Mouse (Mus musculus): ENCODE data around the gene Cops7a. TPM values are rescaled to one million over a fixed set of nuclear protein-coding genes. Genes with fewer than 3 reads are reported as not detected.

Cops7a gene
- polyA plus RNA-seq (2014; fragmentation: Nextera tagmentation; extraction: Ambion mirVana): 111 and 122 TPM in 2 replicates

GRCm38 (mm10) chr6:124965088-124965719 is at the start of gene Cops7a:
TSS of gene Cops7a (minus strand) at chr6:124965538.
- Histone ChIP-seq H3K27me3 (ENCODE audit: control insufficient read depth, insufficient read depth, low read length) (no peaks in the 10 kb centered on the region), H3K9me3 (ENCODE audit: control insufficient read depth, low read length) (no peaks in the 10 kb centered on the region), H3K4me3 (ENCODE audit: low read depth, low read length) (peak within 1 kb of the TSS; percentile 78), H3K4me1 (replicated peaks; ENCODE audit: control insufficient read depth, insufficient read depth, low read length) (peaks cover 7% of the 10 kb centered on the region; the same call in 1 of the 2 replicates), H3K27ac (ENCODE audit: low read depth, low read length) (peak within 1 kb of the TSS; percentile 83), H3K36me3 (ENCODE audit: control insufficient read depth, insufficient read depth, low read length) (peaks cover 3% of the 10 kb centered on the region; the same call in 1 of the 2 replicates), H3K9ac (ENCODE audit: low read length) (peak within 1 kb of the TSS; percentile 95), H3K4me2 (ENCODE audit: low read depth, low read length, severe bottlenecking) (peak within 1 kb of the TSS; percentile 92)
- ATAC-seq (replicated peaks; ENCODE audit: low FRiP score) (peak; percentile 96), DNase-seq (ENCODE audit: low spot score) (peak; percentile 97)
- WGBS: under 1% methylated on average over 68 of the region's 68 CpGs

GRCm38 (mm10) chr6:125009181-125010073 is 44.1 kb upstream of the Cops7a start:
- 1% methylated on average over 68 of the region's 78 CpGs for WGBS
- peak; percentile 85 for ATAC-seq (replicated peaks; ENCODE audit: low FRiP score)

GRCm38 (mm10) chr6:125009129-125009180 is 43.6 kb upstream of the Cops7a start, which contains the start of gene Zfp384:
TSS of gene Zfp384 (plus strand) at chr6:125009145.
- Histone ChIP-seq H3K27me3 (ENCODE audit: control insufficient read depth, insufficient read depth, low read length) (no peaks in the 10 kb centered on the region), H3K4me2 (ENCODE audit: low read depth, low read length, severe bottlenecking) (peak within 1 kb of the TSS; percentile 73), H3K9ac (ENCODE audit: low read length) (peak within 1 kb of the TSS; percentile 95), H3K27ac (ENCODE audit: low read depth, low read length) (peak within 1 kb of the TSS; percentile 97), H3K4me3 (ENCODE audit: low read depth, low read length) (peak within 1 kb of the TSS; percentile 92), H3K4me1 (replicated peaks; ENCODE audit: control insufficient read depth, insufficient read depth, low read length) (peaks cover 2% of the 10 kb centered on the region; the same call in 1 of the 2 replicates), H3K36me3 (ENCODE audit: control insufficient read depth, insufficient read depth, low read length) (no peaks in the 10 kb centered on the region; the same call in 1 of the 2 replicates), H3K9me3 (ENCODE audit: control insufficient read depth, low read length) (no peaks in the 10 kb centered on the region)
- 0% methylated on average over 3 of the region's 3 CpGs for WGBS
- no peak for DNase-seq (ENCODE audit: low spot score)
- ATAC-seq (replicated peaks; ENCODE audit: low FRiP score): no peak

More at GRCm38 (mm10) chr6:125009181-125010073, 44.1 kb upstream of the Cops7a start:
- Histone ChIP-seq H3K4me2 (ENCODE audit: low read depth, low read length, severe bottlenecking) (peak overlapping the region; percentile 73), H3K9me3 (ENCODE audit: control insufficient read depth, low read length) (no peaks in the 10 kb centered on the region), H3K36me3 (ENCODE audit: control insufficient read depth, insufficient read depth, low read length) (no peaks in the 10 kb centered on the region; the same call in 1 of the 2 replicates), H3K4me3 (ENCODE audit: low read depth, low read length) (peak overlapping the region; percentile 92), H3K27ac (ENCODE audit: low read depth, low read length) (peak overlapping the region; percentile 97), H3K27me3 (ENCODE audit: control insufficient read depth, insufficient read depth, low read length) (no peaks in the 10 kb centered on the region), H3K4me1 (replicated peaks; ENCODE audit: control insufficient read depth, insufficient read depth, low read length) (peaks cover 2% of the 10 kb centered on the region; the same call in 1 of the 2 replicates), H3K9ac (ENCODE audit: low read length) (peak overlapping the region; percentile 95)
- DNase-seq (ENCODE audit: low spot score): peak; percentile 92

- H3K4me2 ChIP-seq (ENCODE audit: low read depth, low read length, severe bottlenecking): peak overlapping the region; percentile 73
- H3K9ac ChIP-seq (ENCODE audit: low read length): peak overlapping the region; percentile 95
- 1% methylated on average over 33 of the region's 34 CpGs for WGBS
- DNase-seq (ENCODE audit: low spot score) (peak; percentile 97), ATAC-seq (replicated peaks; ENCODE audit: low FRiP score) (peak; percentile 97)
- peak overlapping the region; percentile 92 for H3K4me3 ChIP-seq (ENCODE audit: low read depth, low read length)
- H3K27me3 ChIP-seq (ENCODE audit: control insufficient read depth, insufficient read depth, low read length): no peaks in the 10 kb centered on the region
- no peaks in the 10 kb centered on the region; the same call in 1 of the 2 replicates for H3K36me3 ChIP-seq (ENCODE audit: control insufficient read depth, insufficient read depth, low read length)
- H3K4me1 ChIP-seq (replicated peaks; ENCODE audit: control insufficient read depth, insufficient read depth, low read length): peaks cover 2% of the 10 kb centered on the region; the same call in 1 of the 2 replicates
- H3K9me3 ChIP-seq (ENCODE audit: control insufficient read depth, low read length): no peaks in the 10 kb centered on the region
- peak overlapping the region; percentile 97 for H3K27ac ChIP-seq (ENCODE audit: low read depth, low read length)
Observed at GRCm38 (mm10) chr6:125008586-125009128, 43.3 kb upstream of the Cops7a start.

- Histone ChIP-seq H3K9ac (ENCODE audit: low read length) (peak overlapping the region; percentile 80), H3K36me3 (ENCODE audit: control insufficient read depth, insufficient read depth, low read length) (no peaks in the 10 kb centered on the region; the same call in 1 of the 2 replicates), H3K27me3 (ENCODE audit: control insufficient read depth, insufficient read depth, low read length) (no peaks in the 10 kb centered on the region), H3K27ac (ENCODE audit: low read depth, low read length) (peak overlapping the region; percentile 84; the same call in 1 of the 2 replicates), H3K4me1 (replicated peaks; ENCODE audit: control insufficient read depth, insufficient read depth, low read length) (peaks cover 2% of the 10 kb centered on the region; the same call in 1 of the 2 replicates), H3K4me2 (ENCODE audit: low read depth, low read length, severe bottlenecking) (peak overlapping the region; percentile 73), H3K4me3 (ENCODE audit: low read depth, low read length) (peak overlapping the region; percentile 92), H3K9me3 (ENCODE audit: control insufficient read depth, low read length) (no peaks in the 10 kb centered on the region)
- DNase-seq (ENCODE audit: low spot score) (no peak), ATAC-seq (replicated peaks; ENCODE audit: low FRiP score) (peak; percentile 11; the same call in 1 of the 2 replicates)
- WGBS: 41% methylated on average over 13 of the region's 13 CpGs
Observed at GRCm38 (mm10) chr6:125008060-125008459, 42.7 kb upstream of the Cops7a start.

- DNase-seq (ENCODE audit: low spot score) (no peak), ATAC-seq (replicated peaks; ENCODE audit: low FRiP score) (no peak)
- 44% methylated on average over 3 of the region's 3 CpGs for WGBS
- Histone ChIP-seq H3K27me3 (ENCODE audit: control insufficient read depth, insufficient read depth, low read length) (no peaks in the 10 kb centered on the region), H3K9ac (ENCODE audit: low read length) (no peak overlapping the region; the same call in 1 of the 2 replicates), H3K4me3 (ENCODE audit: low read depth, low read length) (no peak overlapping the region), H3K4me2 (ENCODE audit: low read depth, low read length, severe bottlenecking) (no peak overlapping the region), H3K27ac (ENCODE audit: low read depth, low read length) (no peak overlapping the region), H3K36me3 (ENCODE audit: control insufficient read depth, insufficient read depth, low read length) (no peaks in the 10 kb centered on the region), H3K9me3 (ENCODE audit: control insufficient read depth, low read length) (no peaks in the 10 kb centered on the region), H3K4me1 (replicated peaks; ENCODE audit: control insufficient read depth, insufficient read depth, low read length) (peaks cover 2% of the 10 kb centered on the region; the same call in 1 of the 2 replicates)
Observed at GRCm38 (mm10) chr6:125005086-125005485, 39.7 kb upstream of the Cops7a start.

GRCm38 (mm10) chr6:125003706-125004105 is 38.4 kb upstream of the Cops7a start:
- peaks cover 11% of the 10 kb centered on the region for H3K27me3 ChIP-seq (ENCODE audit: control insufficient read depth, insufficient read depth, low read length)

GRCm38 (mm10) chr6:124999546-124999945 is 34.2 kb upstream of the Cops7a start:
- 38% methylated on average over 10 of the region's 10 CpGs for WGBS

More at GRCm38 (mm10) chr6:125003706-125004105, 38.4 kb upstream of the Cops7a start:
- Histone ChIP-seq H3K27ac (ENCODE audit: low read depth, low read length) (no peak overlapping the region), H3K4me1 (replicated peaks; ENCODE audit: control insufficient read depth, insufficient read depth, low read length) (no peaks in the 10 kb centered on the region; the same call in 1 of the 2 replicates), H3K9me3 (ENCODE audit: control insufficient read depth, low read length) (no peaks in the 10 kb centered on the region), H3K36me3 (ENCODE audit: control insufficient read depth, insufficient read depth, low read length) (no peaks in the 10 kb centered on the region), H3K4me3 (ENCODE audit: low read depth, low read length) (no peak overlapping the region), H3K9ac (ENCODE audit: low read length) (no peak overlapping the region), H3K4me2 (ENCODE audit: low read depth, low read length, severe bottlenecking) (no peak overlapping the region)
- DNase-seq (ENCODE audit: low spot score): no peak
- no peak for ATAC-seq (replicated peaks; ENCODE audit: low FRiP score)
- 63% methylated on average over 3 of the region's 3 CpGs for WGBS

More at GRCm38 (mm10) chr6:124999546-124999945, 34.2 kb upstream of the Cops7a start:
- H3K4me3 ChIP-seq (ENCODE audit: low read depth, low read length): no peak overlapping the region
- ATAC-seq (replicated peaks; ENCODE audit: low FRiP score) (no peak), DNase-seq (ENCODE audit: low spot score) (no peak)
- H3K27me3 ChIP-seq (ENCODE audit: control insufficient read depth, insufficient read depth, low read length): peaks cover 48% of the 10 kb centered on the region
- no peak overlapping the region for H3K4me2 ChIP-seq (ENCODE audit: low read depth, low read length, severe bottlenecking)
- no peak overlapping the region for H3K9ac ChIP-seq (ENCODE audit: low read length)
- peaks cover 3% of the 10 kb centered on the region; the same call in 1 of the 2 replicates for H3K4me1 ChIP-seq (replicated peaks; ENCODE audit: control insufficient read depth, insufficient read depth, low read length)
- no peak overlapping the region for H3K27ac ChIP-seq (ENCODE audit: low read depth, low read length)
- no peaks in the 10 kb centered on the region for H3K9me3 ChIP-seq (ENCODE audit: control insufficient read depth, low read length)
- H3K36me3 ChIP-seq (ENCODE audit: control insufficient read depth, insufficient read depth, low read length): no peaks in the 10 kb centered on the region
